Comparison of ENCODE assay signal across 22 mouse cellular contexts in genomic region chr10:25213716-25214115, GRCm38 (mm10).
"Had no signal": no experiment of that assay in that cellular context is flagged by ENCODE, and none has a peak within 500 bp of the region (broad histone marks: within the 10 kb centered on the region; RNA-seq: fewer than 3 reads in every experiment).

No protein-coding gene starts in this region.

- H3K36me3 ChIP-seq: limb, embryonic 12.5 days; limb, embryonic 15.5 days; lung, embryonic 15.5 days; midbrain, embryonic 12.5 days; midbrain, embryonic 15.5 days; neural tube, embryonic 12.5 days; neural tube, embryonic 15.5 days; stomach, embryonic 15.5 days had no signal

- DNase-seq: kidney, adult 2 months; kidney, postnatal 25 days; layer of hippocampus, postnatal 36 days; liver, postnatal 0 days; retina, postnatal 1 day; right cerebral cortex, postnatal 25 days; spleen, adult 18-20 months; thymus, postnatal 25 days had no signal

- H3K9me3 ChIP-seq: limb, embryonic 12.5 days; limb, embryonic 15.5 days; lung, embryonic 15.5 days; midbrain, embryonic 12.5 days; midbrain, embryonic 15.5 days; neural tube, embryonic 12.5 days; neural tube, embryonic 15.5 days; stomach, embryonic 15.5 days had no signal

- H3K27me3 ChIP-seq: limb, embryonic 12.5 days; limb, embryonic 15.5 days; lung, embryonic 15.5 days; midbrain, embryonic 12.5 days; midbrain, embryonic 15.5 days; neural tube, embryonic 12.5 days; neural tube, embryonic 15.5 days; stomach, embryonic 15.5 days had no signal

- H3K27ac ChIP-seq: kidney, postnatal 0 days; layer of hippocampus, adult 2 months; left cerebral cortex, adult 2 months; limb, embryonic 12.5 days; limb, embryonic 15.5 days; liver, embryonic 14.5 days; lung, embryonic 15.5 days; macrophage; midbrain, embryonic 12.5 days; midbrain, embryonic 15.5 days; neural tube, embryonic 12.5 days; neural tube, embryonic 15.5 days; stomach, embryonic 15.5 days had no signal

- H3K4me3 ChIP-seq: layer of hippocampus, adult 2 months; left cerebral cortex, adult 2 months; limb, embryonic 12.5 days; limb, embryonic 15.5 days; lung, embryonic 15.5 days; midbrain, embryonic 12.5 days; midbrain, embryonic 15.5 days; neural tube, embryonic 12.5 days; neural tube, embryonic 15.5 days; stomach, embryonic 15.5 days had no signal

- H3K4me1 ChIP-seq: limb, embryonic 12.5 days; limb, embryonic 15.5 days; lung, embryonic 15.5 days; midbrain, embryonic 15.5 days; neural tube, embryonic 15.5 days; stomach, embryonic 15.5 days had no signal

- ATAC-seq: intestine, postnatal 0 days; liver, postnatal 0 days; midbrain, embryonic 15.5 days had no signal
